In genomic region chr12:56345367-56346089, GRCm38 (mm10) we compare ENCODE assay signal across 8 mouse cellular contexts. TPM values are rescaled to one million over a fixed set of nuclear protein-coding genes. Genes with fewer than 3 reads are reported as not detected.
DNase-seq lines count a peak whose midpoint lies in the region; ATAC-seq lines count a peak whose summit lies in the region.

Mbip (minus strand) TSS chr12:56345894.

- H3K9ac ChIP-seq in forebrain, embryonic 14.5 days (ENCODE audit: low read length), result peak within 1 kb of the TSS; percentile 86
- peak within 1 kb of the TSS; percentile 88 for H3K9ac ChIP-seq in neural tube, embryonic 15.5 days (replicated peaks)

- intact Hi-C loops in heart, postnatal 14 days (cut with DNase I), result no loop called here

- no peaks in the 10 kb centered on the region for H3K9me3 ChIP-seq in forebrain, embryonic 14.5 days (replicated peaks; ENCODE audit: control insufficient read depth, low read length)
- H3K9me3 ChIP-seq in neural tube, embryonic 15.5 days (replicated peaks), result no peaks in the 10 kb centered on the region

- H3K27me3 ChIP-seq in forebrain, embryonic 14.5 days (replicated peaks; ENCODE audit: control insufficient read depth, insufficient read depth, low read length), result no peaks in the 10 kb centered on the region
- no peaks in the 10 kb centered on the region for H3K27me3 ChIP-seq in neural tube, embryonic 15.5 days (replicated peaks)

- H3K4me3 ChIP-seq in forebrain, embryonic 14.5 days (ENCODE audit: low read depth, low read length), result peak within 1 kb of the TSS; percentile 69
- peak within 1 kb of the TSS; percentile 96 for H3K4me3 ChIP-seq in neural tube, embryonic 15.5 days (replicated peaks)

- ATAC-seq in forebrain, embryonic 14.5 days, result peak; percentile 99
- peak; percentile 100 for ATAC-seq in neural tube, embryonic 15.5 days (ENCODE audit: low FRiP score)

- no peaks in the 10 kb centered on the region; the same call in 1 of the 2 replicates for H3K4me1 ChIP-seq in forebrain, embryonic 14.5 days (ENCODE audit: control insufficient read depth, insufficient read depth, low read length)
- peaks cover 7% of the 10 kb centered on the region for H3K4me1 ChIP-seq in neural tube, embryonic 15.5 days

- H3K36me3 ChIP-seq in forebrain, embryonic 14.5 days (ENCODE audit: control insufficient read depth, insufficient read depth, low read length), result no peaks in the 10 kb centered on the region
- no peaks in the 10 kb centered on the region for H3K36me3 ChIP-seq in neural tube, embryonic 15.5 days

- peak within 1 kb of the TSS; percentile 46 for H3K4me2 ChIP-seq in forebrain, embryonic 14.5 days (ENCODE audit: low read length)
- H3K4me2 ChIP-seq in neural tube, embryonic 15.5 days, result peak within 1 kb of the TSS; percentile 67

- DNase-seq in ES-CJ7 (ENCODE audit: low read depth, low spot score), result peak; percentile 100
- DNase-seq in cerebellum, adult 11 months, result peak; percentile 96
- peak; percentile 99 for DNase-seq in forebrain, embryonic 14.5 days (ENCODE audit: low spot score)
- peak; percentile 96 to 99 for DNase-seq in heart, postnatal 14 days
- peak; percentile 99 for DNase-seq in layer of hippocampus, adult 11-12 months (ENCODE audit: low spot score)
- DNase-seq in lung, adult 18-20 months, result peak; percentile 96 to 98
- peak; percentile 98 for DNase-seq in testis, postnatal 14 days (ENCODE audit: low spot score)

- 0% methylated on average over 37 of the region's 37 CpGs for WGBS in forebrain, embryonic 14.5 days
- WGBS in neural tube, embryonic 15.5 days, result under 1% methylated on average over 37 of the region's 37 CpGs

- peak within 1 kb of the TSS; percentile 75 for H3K27ac ChIP-seq in forebrain, embryonic 14.5 days (ENCODE audit: low read depth, low read length)
- peak within 1 kb of the TSS; percentile 85 for H3K27ac ChIP-seq in neural tube, embryonic 15.5 days (replicated peaks)

RNA-seq across cellular contexts. Expression of gene Mbip, which starts in this region (rescaled TPM):
- 50.3 and 58.8 TPM in 2 replicates for polyA plus RNA-seq in forebrain, embryonic 14.5 days (2014; fragmentation: Nextera tagmentation; extraction: Ambion mirVana)
- 10 to 100 TPM in 1 of 2 experiments, 1 to 10 TPM in 1; 8.1 to 10.4 TPM for total RNA-seq in heart, postnatal 14 days (2021)
- 41.8 and 43.1 TPM in 2 replicates for polyA plus RNA-seq in neural tube, embryonic 15.5 days (2015; fragmentation: Nextera tagmentation; extraction: Ambion mirVana)

Comparison
In these comparisons a context has a peak if more than half of its experiments do, and no peak if none do; other contexts are left out.
1. Peak in every context shown above with its lines: DNase-seq, ATAC-seq, H3K4me3 ChIP-seq and H3K27ac ChIP-seq.